Mouse (Mus musculus): ENCODE data around the gene Tspyl4. TPM values are rescaled to one million over a fixed set of nuclear protein-coding genes. Genes with fewer than 3 reads are reported as not detected.

Gene Tspyl4
- polyA plus RNA-seq, 1 experiment = 8.2 TPM

- peaks cover 11% of the 10 kb centered on the region for H3K4me1 ChIP-seq (ENCODE audit: control insufficient read depth, insufficient read depth, low read length)
- peak within 1 kb of the TSS; percentile 76 for H3K27ac ChIP-seq (ENCODE audit: insufficient read depth, low read depth, low read length)
- H3K4me3 ChIP-seq (ENCODE audit: insufficient read depth, low read length) = peak within 1 kb of the TSS; percentile 91
- TF ChIP-seq CTCF (IDR thresholded peaks at IDR 0.05; ENCODE audit: low read depth, low read length) = no peak
- TF ChIP-seq POLR2A (IDR thresholded peaks at IDR 0.05; ENCODE audit: borderline replicate concordance, low read depth, low read length) = peak; percentile 57
These were observed 15.3 kb upstream of the Tspyl4 start, which contains the start of gene Tspyl1 for GRCm38 (mm10) chr10:34281962-34282388. Tspyl1 (plus strand) TSS chr10:34282190.

- no peak for TF ChIP-seq CTCF (IDR thresholded peaks at IDR 0.05; ENCODE audit: low read depth, low read length)
- H3K4me1 ChIP-seq (ENCODE audit: control insufficient read depth, insufficient read depth, low read length) = peaks cover 14% of the 10 kb centered on the region
- peak overlapping the region; percentile 91 for H3K4me3 ChIP-seq (ENCODE audit: insufficient read depth, low read length)
- peak overlapping the region; percentile 54 for H3K27ac ChIP-seq (ENCODE audit: insufficient read depth, low read depth, low read length)
These were observed 14.6 kb upstream of the Tspyl4 start for GRCm38 (mm10) chr10:34282420-34283238.

- peak overlapping the region; percentile 68 for H3K4me3 ChIP-seq (ENCODE audit: insufficient read depth, low read length)
- peaks cover 17% of the 10 kb centered on the region for H3K4me1 ChIP-seq (ENCODE audit: control insufficient read depth, insufficient read depth, low read length)
- TF ChIP-seq POLR2A (IDR thresholded peaks at IDR 0.05; ENCODE audit: borderline replicate concordance, low read depth, low read length) (no peak), CTCF (IDR thresholded peaks at IDR 0.05; ENCODE audit: low read depth, low read length) (no peak)
- no peak overlapping the region for H3K27ac ChIP-seq (ENCODE audit: insufficient read depth, low read depth, low read length)
These were observed 337 bp upstream of the Tspyl4 start for GRCm38 (mm10) chr10:34296911-34297298.

- H3K4me3 ChIP-seq (ENCODE audit: insufficient read depth, low read length) = peak overlapping the region; percentile 68
- H3K27ac ChIP-seq (ENCODE audit: insufficient read depth, low read depth, low read length) = no peak overlapping the region
- no peak for TF ChIP-seq POLR2A (IDR thresholded peaks at IDR 0.05; ENCODE audit: borderline replicate concordance, low read depth, low read length)
- no peak for TF ChIP-seq CTCF (IDR thresholded peaks at IDR 0.05; ENCODE audit: low read depth, low read length)
These were observed 925 bp downstream of the Tspyl4 start for GRCm38 (mm10) chr10:34297980-34298753.

GRCm38 (mm10) chr10:34300368-34300767, 3.1 kb downstream of the Tspyl4 start:
- Histone ChIP-seq H3K27ac (ENCODE audit: insufficient read depth, low read depth, low read length) (no peak overlapping the region), H3K4me3 (ENCODE audit: insufficient read depth, low read length) (no peak overlapping the region), H3K4me1 (ENCODE audit: control insufficient read depth, insufficient read depth, low read length) (peaks cover 17% of the 10 kb centered on the region)
- TF ChIP-seq POLR2A (IDR thresholded peaks at IDR 0.05; ENCODE audit: borderline replicate concordance, low read depth, low read length) (no peak), CTCF (IDR thresholded peaks at IDR 0.05; ENCODE audit: low read depth, low read length) (no peak)

More at GRCm38 (mm10) chr10:34297980-34298753, 925 bp downstream of the Tspyl4 start:
- peaks cover 17% of the 10 kb centered on the region for H3K4me1 ChIP-seq (ENCODE audit: control insufficient read depth, insufficient read depth, low read length)

GRCm38 (mm10) chr10:34307070-34307469, 9.8 kb downstream of the Tspyl4 start:
- Histone ChIP-seq H3K4me1 (ENCODE audit: control insufficient read depth, insufficient read depth, low read length) (peaks cover 31% of the 10 kb centered on the region), H3K4me3 (ENCODE audit: insufficient read depth, low read length) (no peak overlapping the region), H3K27ac (ENCODE audit: insufficient read depth, low read depth, low read length) (peak overlapping the region; percentile 74)
- TF ChIP-seq CTCF (IDR thresholded peaks at IDR 0.05; ENCODE audit: low read depth, low read length) (no peak), POLR2A (IDR thresholded peaks at IDR 0.05; ENCODE audit: borderline replicate concordance, low read depth, low read length) (no peak)

GRCm38 (mm10) chr10:34309915-34310685, 12.9 kb downstream of the Tspyl4 start:
- Histone ChIP-seq H3K27ac (ENCODE audit: insufficient read depth, low read depth, low read length) (no peak overlapping the region), H3K4me1 (ENCODE audit: control insufficient read depth, insufficient read depth, low read length) (peaks cover 31% of the 10 kb centered on the region), H3K4me3 (ENCODE audit: insufficient read depth, low read length) (no peak overlapping the region)
- TF ChIP-seq POLR2A (IDR thresholded peaks at IDR 0.05; ENCODE audit: borderline replicate concordance, low read depth, low read length) = no peak
- no peak for TF ChIP-seq CTCF (IDR thresholded peaks at IDR 0.05; ENCODE audit: low read depth, low read length)

- Histone ChIP-seq H3K4me1 (ENCODE audit: control insufficient read depth, insufficient read depth, low read length) (peaks cover 22% of the 10 kb centered on the region), H3K27ac (ENCODE audit: insufficient read depth, low read depth, low read length) (no peak overlapping the region), H3K4me3 (ENCODE audit: insufficient read depth, low read length) (no peak overlapping the region)
- TF ChIP-seq POLR2A (IDR thresholded peaks at IDR 0.05; ENCODE audit: borderline replicate concordance, low read depth, low read length) (no peak), CTCF (IDR thresholded peaks at IDR 0.05; ENCODE audit: low read depth, low read length) (no peak)
These were observed 15.3 kb downstream of the Tspyl4 start for GRCm38 (mm10) chr10:34312536-34312935.

- Histone ChIP-seq H3K4me3 (ENCODE audit: insufficient read depth, low read length) (no peak overlapping the region), H3K4me1 (ENCODE audit: control insufficient read depth, insufficient read depth, low read length) (0 out of 2 replicates have a peak, but pooled peaks cover 4% of the 10 kb centered on the region), H3K27ac (ENCODE audit: insufficient read depth, low read depth, low read length) (no peak overlapping the region)
- TF ChIP-seq POLR2A (IDR thresholded peaks at IDR 0.05; ENCODE audit: borderline replicate concordance, low read depth, low read length) = no peak
These were observed 19.5 kb downstream of the Tspyl4 start for GRCm38 (mm10) chr10:34316571-34317216.
